Mouse (Mus musculus) kidney, postnatal 0 days (tissue): ENCODE measurements around the gene Cpeb3. TPM values are rescaled to one million over a fixed set of nuclear protein-coding genes. Genes with fewer than 3 reads are reported as not detected.

ENCODE experiments used
- ATAC-seq: fragments of 200-750 bp; cut with Nextera tagmentation; replicated peaks from 2 replicates; pipeline ENCODE4 v1.8.0; 2017; ENCODE audit warnings: low read depth, moderate number of reproducible peaks, moderate TSS enrichment, moderate library complexity; ENCODE audit not compliant: low FRiP score
- DNase-seq: peaks from one replicate; pipeline ENCODE4 v3.0.0-alpha.2; 2016; ENCODE audit warnings: low spot score
- H3K27ac ChIP-seq: fragments of 300-500 bp; sonication (generic); 2 replicates; pipeline ENCODE4 v1.5.1; 2014; ENCODE audit warnings: mild to moderate bottlenecking
- H3K27me3 ChIP-seq: fragments of 300-500 bp; sonication (generic); 2 replicates; pipeline ENCODE4 v1.6.1; 2014; ENCODE audit warnings: low read length, mixed read lengths; ENCODE audit not compliant: insufficient read depth
- H3K36me3 ChIP-seq: fragments of 300-500 bp; sonication (generic); 2 replicates; pipeline ENCODE4 v1.6.1; 2014; ENCODE audit warnings: low read length, mixed read lengths; ENCODE audit not compliant: insufficient read depth
- H3K4me1 ChIP-seq: fragments of 300-500 bp; sonication (generic); replicated peaks from 2 replicates; pipeline ENCODE4 v1.6.1; 2014; ENCODE audit warnings: antibody characterized with exemption, low read length, mixed read lengths; ENCODE audit not compliant: insufficient read depth
- H3K4me2 ChIP-seq: fragments of 300-500 bp; sonication (generic); 2 replicates; pipeline ENCODE4 v1.6.1; 2014; ENCODE audit warnings: mild to moderate bottlenecking, low read length, moderate library complexity, mixed read lengths
- H3K4me3 ChIP-seq: fragments of 300-500 bp; sonication (generic); replicated peaks from 2 replicates; pipeline ENCODE4 v1.5.1; 2014; ENCODE audit warnings: low read depth, low read length
- H3K9ac ChIP-seq: fragments of 300-500 bp; sonication (generic); 2 replicates; pipeline ENCODE4 v1.6.1; 2014; ENCODE audit warnings: low read depth, low read length
- H3K9me3 ChIP-seq: fragments of 300-500 bp; sonication (generic); replicated peaks from 2 replicates; pipeline ENCODE4 v1.6.1; 2016; ENCODE audit warnings: low read length, inconsistent platforms, mixed read lengths
- CTCF ChIP-seq: IDR thresholded peaks from 2 replicates; pipeline ENCODE4 v1.5.1; 2016; ENCODE audit warnings: antibody characterized with exemption, low read depth, mild to moderate bottlenecking, moderate library complexity
- WGBS: fragments of 180-500 bp; shearing (Covaris S2); extraction: QIAGEN DNeasy Blood & Tissue Kit; methylation state at CpG from one replicate; pipeline ENCODE4 v1.1.7; 2014; 5-methylcytosine and 5-hydroxymethylcytosine counted together
- polyA plus RNA-seq: library from polyadenylated mRNA; unstranded; fragments of >200 nt; fragmentation: Nextera tagmentation; extraction: Ambion mirVana; gene quantifications from 2 replicates; pipeline ENCODE4 v1.2.1, GENCODE M21; 2015

Cpeb3 gene
- polyA plus RNA-seq, 1 experiment from 2014 or later: 2.1 TPM

DNA sequence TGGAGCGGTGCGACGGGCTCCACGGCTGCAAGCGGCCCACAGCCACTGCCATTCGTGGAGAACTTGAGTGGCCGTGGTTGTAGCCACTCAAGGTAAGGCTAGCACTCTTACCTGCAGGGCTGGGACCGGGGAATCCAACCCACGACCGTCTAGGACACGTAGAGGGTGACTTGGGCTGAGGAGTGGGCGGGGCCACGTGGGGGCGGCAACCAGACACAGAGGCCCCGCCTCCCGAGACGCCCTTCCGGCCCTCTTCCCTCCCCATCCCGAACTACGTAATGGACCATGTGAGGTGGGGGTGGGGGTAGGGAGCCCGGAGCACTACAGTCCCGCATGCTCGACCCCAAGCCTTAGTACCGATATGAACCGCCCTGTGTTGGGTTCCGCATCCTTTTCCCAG is 190.0 kb downstream of the Cpeb3 start:
- no peak overlapping the region for H3K27ac ChIP-seq
- H3K9me3 ChIP-seq: no peaks in the 10 kb centered on the region
- peak overlapping the region; percentile 61 for H3K4me2 ChIP-seq
- peak overlapping the region; percentile 34 for H3K4me3 ChIP-seq
- H3K36me3 ChIP-seq: no peaks in the 10 kb centered on the region
- 6% methylated on average over 26 of the region's 26 CpGs for WGBS
- peak; percentile 94 for ATAC-seq
- no peaks in the 10 kb centered on the region for H3K27me3 ChIP-seq
- no peak for TF ChIP-seq CTCF
- peak; percentile 89 for DNase-seq
- H3K4me1 ChIP-seq: no peaks in the 10 kb centered on the region; the same call in 1 of the 2 replicates
- H3K9ac ChIP-seq: peak overlapping the region; percentile 46; the same call in 1 of the 2 replicates

GRCm38 (mm10) chr19:37016890-37017289 is 191.5 kb downstream of the Cpeb3 start:
- no peak overlapping the region for H3K27ac ChIP-seq
- TF ChIP-seq CTCF: no peak
- 93% methylated on average over 6 of the region's 6 CpGs for WGBS
- ATAC-seq (no peak), DNase-seq (no peak)
- H3K4me3 ChIP-seq: no peak overlapping the region
- H3K36me3 ChIP-seq: peaks cover 6% of the 10 kb centered on the region; the same call in 1 of the 2 replicates
- H3K4me1 ChIP-seq: no peaks in the 10 kb centered on the region; the same call in 1 of the 2 replicates
- no peaks in the 10 kb centered on the region for H3K27me3 ChIP-seq
- no peaks in the 10 kb centered on the region for H3K9me3 ChIP-seq
- H3K4me2 ChIP-seq: no peak overlapping the region
- H3K9ac ChIP-seq: no peak overlapping the region

DNA sequence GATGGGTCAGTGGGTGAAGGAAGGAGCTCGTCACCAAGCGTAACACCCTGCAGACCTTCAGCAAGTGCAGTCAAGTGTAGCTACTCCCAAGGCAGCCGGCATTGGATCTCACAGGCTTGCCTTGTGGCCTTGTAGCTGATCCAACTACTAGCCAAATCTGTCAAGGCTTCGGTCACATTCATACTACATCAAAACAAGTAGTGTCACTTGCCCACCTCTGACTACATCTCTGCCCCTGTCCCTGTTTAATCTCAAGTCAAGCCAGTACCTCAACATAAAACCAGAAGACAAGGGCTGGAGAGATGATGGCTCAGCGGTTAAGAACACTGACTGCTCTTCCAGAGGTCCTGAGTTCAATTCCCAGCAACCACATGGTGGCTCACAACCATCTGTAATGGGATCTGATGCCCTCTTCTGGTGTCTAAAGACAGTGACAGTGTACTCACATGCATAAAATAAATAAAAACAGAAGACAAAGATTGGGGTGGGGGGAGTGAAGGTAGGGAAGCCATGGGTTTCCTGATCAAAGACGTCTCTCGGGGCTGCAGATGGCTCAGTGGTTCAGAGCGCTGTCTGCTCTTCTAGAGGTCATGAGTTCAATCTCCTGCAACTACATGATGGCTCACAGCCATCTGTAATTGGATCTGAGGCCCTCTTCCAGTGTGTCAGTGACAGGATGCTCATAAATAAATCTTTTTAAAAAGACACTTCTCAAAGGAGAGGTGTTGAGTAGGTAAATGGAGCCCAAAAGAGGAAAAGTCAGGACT is 194.0 kb downstream of the Cpeb3 start:
- Histone ChIP-seq H3K27me3 (no peaks in the 10 kb centered on the region), H3K9me3 (no peaks in the 10 kb centered on the region), H3K4me3 (no peak overlapping the region), H3K9ac (no peak overlapping the region), H3K4me1 (no peaks in the 10 kb centered on the region; the same call in 1 of the 2 replicates), H3K36me3 (peaks cover 22% of the 10 kb centered on the region; the same call in 1 of the 2 replicates), H3K27ac (no peak overlapping the region), H3K4me2 (no peak overlapping the region)
- TF ChIP-seq CTCF: no peak
- DNase-seq (no peak), ATAC-seq (no peak)
- WGBS: 61% methylated on average over 8 of the region's 8 CpGs

DNA sequence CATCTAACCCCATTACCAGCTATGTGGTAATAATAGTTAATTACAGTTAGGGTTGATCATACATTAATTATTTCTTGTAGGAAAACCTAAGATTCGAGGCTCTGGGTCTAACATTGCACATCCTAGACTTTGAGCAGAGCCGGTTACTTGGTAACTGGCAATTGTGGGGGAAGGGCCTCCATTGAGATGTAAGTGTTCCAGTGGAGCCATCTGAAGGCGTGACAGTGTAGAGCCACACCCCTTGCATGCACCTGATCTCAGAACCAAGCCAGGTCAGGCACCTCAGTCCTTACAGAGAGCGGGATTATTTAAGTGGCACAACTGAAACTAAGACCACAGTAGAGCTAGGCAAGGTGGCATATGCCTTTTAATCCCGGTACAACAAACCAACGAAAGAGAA is 194.9 kb downstream of the Cpeb3 start:
- Histone ChIP-seq H3K27ac (no peak overlapping the region), H3K9me3 (no peaks in the 10 kb centered on the region), H3K4me3 (no peak overlapping the region), H3K9ac (no peak overlapping the region), H3K4me1 (no peaks in the 10 kb centered on the region; the same call in 1 of the 2 replicates), H3K4me2 (no peak overlapping the region), H3K36me3 (peaks cover 25% of the 10 kb centered on the region; the same call in 1 of the 2 replicates), H3K27me3 (no peaks in the 10 kb centered on the region)
- DNase-seq (peak; percentile 17), ATAC-seq (peak; percentile 52)
- TF ChIP-seq CTCF: no peak
- 89% methylated on average over 6 of the region's 6 CpGs for WGBS

GRCm38 (mm10) chr19:37009878-37010281 is 198.5 kb downstream of the Cpeb3 start:
- Histone ChIP-seq H3K27me3 (no peaks in the 10 kb centered on the region), H3K9me3 (no peaks in the 10 kb centered on the region), H3K9ac (no peak overlapping the region), H3K36me3 (peaks cover 44% of the 10 kb centered on the region; the same call in 1 of the 2 replicates), H3K27ac (no peak overlapping the region), H3K4me1 (no peaks in the 10 kb centered on the region), H3K4me3 (no peak overlapping the region), H3K4me2 (no peak overlapping the region)
- no peak for TF ChIP-seq CTCF
- no peak for ATAC-seq
- WGBS: 98% methylated on average over 3 of the region's 3 CpGs
- DNase-seq: no peak

DNA sequence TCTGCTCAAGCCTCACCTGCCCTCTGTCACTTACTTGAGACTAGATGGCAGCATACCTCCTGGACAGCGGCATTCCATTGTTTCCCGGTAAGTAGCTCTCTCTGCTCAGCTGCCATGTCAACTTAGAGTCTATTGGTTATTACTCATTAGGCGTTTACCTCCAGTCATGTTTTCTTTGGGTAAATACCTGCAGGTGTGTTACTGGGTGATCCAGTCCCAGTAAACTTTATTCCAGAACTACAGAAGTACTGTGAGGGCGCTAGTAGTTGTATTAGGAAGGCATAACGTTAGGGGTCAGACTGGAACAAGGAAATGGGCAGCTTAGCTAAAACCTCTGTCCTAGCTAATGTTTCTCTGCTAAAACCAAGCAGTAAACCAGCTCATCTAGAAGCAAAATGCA is 203.8 kb downstream of the Cpeb3 start:
- no peak overlapping the region for H3K4me2 ChIP-seq
- no peaks in the 10 kb centered on the region for H3K4me1 ChIP-seq
- ATAC-seq: no peak
- no peaks in the 10 kb centered on the region for H3K9me3 ChIP-seq
- no peak overlapping the region for H3K27ac ChIP-seq
- no peak overlapping the region for H3K9ac ChIP-seq
- DNase-seq: no peak
- 94% methylated on average over 5 of the region's 5 CpGs for WGBS
- no peak for TF ChIP-seq CTCF
- H3K36me3 ChIP-seq: peaks cover 54% of the 10 kb centered on the region; the same call in 1 of the 2 replicates
- H3K4me3 ChIP-seq: no peak overlapping the region
- H3K27me3 ChIP-seq: no peaks in the 10 kb centered on the region

Other genes starting within 250 kb of the Cpeb3 start
- 96.4 and 98.2 TPM in 2 replicates for gene March5, start 1.1 kb downstream of the Cpeb3 start, polyA plus RNA-seq
- 37.3 and 42.3 TPM in 2 replicates for gene Ide, start 129.3 kb upstream of the Cpeb3 start, polyA plus RNA-seq
- 18.5 and 22.4 TPM in 2 replicates for gene Kif11, start 167.8 kb upstream of the Cpeb3 start, polyA plus RNA-seq
- 7.6 and 10.1 TPM in 2 replicates for gene Hhex, start 226.2 kb upstream of the Cpeb3 start, polyA plus RNA-seq